Mouse (Mus musculus) duodenum, adult 2 months (tissue): ENCODE measurements around the gene Pkd2. TPM values are rescaled to one million over a fixed set of nuclear protein-coding genes. Genes with fewer than 3 reads are reported as not detected.

Experiments used
- polyA plus RNA-seq: library from polyadenylated mRNA; depleted of rRNA; stranded (reverse); fragments of >200 nt; gene quantifications from 2 replicates; pipeline ENCODE4 v1.2.3, GENCODE M21; 2012; ENCODE audit warnings: low replicate concordance; rRNA removed

Pkd2 gene
- polyA plus RNA-seq: 5.1 and 6.7 TPM in 2 replicates

DNA sequence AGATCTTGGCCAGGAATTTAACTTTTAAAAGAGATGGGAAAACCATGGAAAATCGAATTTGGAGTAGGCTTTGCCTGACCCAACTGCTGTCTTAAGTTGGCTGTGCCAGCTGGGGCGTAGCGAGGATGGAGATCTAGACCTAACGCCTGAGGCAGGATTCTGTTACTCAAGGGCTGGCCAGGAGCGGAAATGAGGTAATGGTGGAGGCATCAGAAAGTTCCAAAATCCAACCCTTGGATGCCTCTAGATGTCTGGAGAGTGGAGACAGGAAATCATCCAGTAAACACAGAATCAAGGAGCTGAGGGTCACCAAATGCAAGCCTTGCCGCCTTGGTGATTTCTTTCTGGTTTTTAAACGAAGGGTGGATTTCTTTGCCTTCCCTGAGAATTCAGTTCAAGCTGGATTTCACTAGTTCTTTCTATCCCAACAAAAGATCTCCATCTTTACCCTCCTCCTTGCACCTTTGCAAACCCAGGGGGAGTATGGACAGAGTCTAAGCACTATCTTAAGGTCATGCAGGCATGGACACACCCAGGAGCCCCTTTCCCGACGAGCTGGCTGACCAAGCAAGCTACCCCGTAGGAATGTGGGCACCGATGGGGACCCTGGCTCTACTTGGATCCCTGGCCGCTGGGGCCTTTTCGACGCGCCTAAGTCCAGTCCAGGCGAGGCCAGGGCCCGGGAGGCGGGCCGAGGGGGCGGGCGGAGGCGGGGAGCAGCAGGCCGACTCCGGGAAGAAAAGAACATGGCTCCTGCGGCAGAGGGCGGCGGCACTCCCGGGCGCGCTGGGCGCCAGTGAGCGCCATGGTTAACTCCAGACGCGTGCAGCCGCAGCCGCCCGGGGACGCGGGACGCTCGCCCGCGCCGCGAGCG is at the start of gene Pkd2:
Gene Pkd2, plus strand, starts transcription at position 619 of the 874 bp plus-strand sequence.

DNA sequence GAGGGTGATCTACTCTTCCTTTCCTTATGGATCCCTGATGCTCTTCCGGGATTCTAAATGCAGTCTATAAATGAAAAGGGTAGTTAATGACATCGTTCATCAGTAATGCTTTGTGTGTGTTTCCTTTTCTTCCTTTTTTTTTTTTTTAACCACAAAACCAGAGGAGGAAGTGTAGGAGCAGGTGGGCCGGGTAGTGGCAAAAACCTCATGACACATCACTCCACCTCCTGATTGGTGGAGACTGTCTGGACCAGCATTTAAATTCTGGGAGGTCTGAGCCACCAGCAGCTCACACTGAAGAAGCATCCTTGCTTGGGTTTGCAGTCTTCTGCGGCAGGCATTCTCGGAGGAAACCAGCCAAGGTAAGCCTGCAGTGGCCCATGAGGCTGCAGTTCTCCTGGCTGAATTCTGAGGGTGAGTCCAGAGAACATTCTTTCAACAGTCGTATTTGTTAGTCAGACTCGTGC is 24.4 kb upstream of the Pkd2 start, which contains the start of gene Spp1:
Gene Spp1, plus strand, starts transcription at position 284 of the 467 bp plus-strand sequence.

GRCm38 (mm10) chr5:104508195-104508891 is 49.1 kb downstream of the Pkd2 start, which contains the start of gene BC005561:
BC005561 (plus strand) TSS chr5:104508352.

Other genes with a start within 250 kb of the Pkd2 start
- gene Ibsp, start 160.3 kb upstream of the Pkd2 start, polyA plus RNA-seq: not detected in 2 replicates
- gene Mepe, start 134.1 kb upstream of the Pkd2 start, polyA plus RNA-seq: not detected in 2 replicates
- 0.15 and 4.0 TPM in 2 replicates for gene Spp1, start 24.3 kb upstream of the Pkd2 start, polyA plus RNA-seq
- gene BC005561, start 48.9 kb downstream of the Pkd2 start, polyA plus RNA-seq: 0.53 and 0.69 TPM in 2 replicates